Mouse (Mus musculus) liver, embryonic 14.5 days (tissue): Measurements from ENCODE around the gene Trim21.

Experiments used
- CTCF ChIP-seq: IDR thresholded peaks from 2 replicates; pipeline ENCODE4 v1.5.1; 2016; ENCODE audit warnings: antibody characterized with exemption, low read depth, control low read depth
- EP300 ChIP-seq: IDR thresholded peaks from 2 replicates; pipeline ENCODE4 v1.6.1; 2016; ENCODE audit warnings: antibody characterized with exemption, low read depth

DNA sequence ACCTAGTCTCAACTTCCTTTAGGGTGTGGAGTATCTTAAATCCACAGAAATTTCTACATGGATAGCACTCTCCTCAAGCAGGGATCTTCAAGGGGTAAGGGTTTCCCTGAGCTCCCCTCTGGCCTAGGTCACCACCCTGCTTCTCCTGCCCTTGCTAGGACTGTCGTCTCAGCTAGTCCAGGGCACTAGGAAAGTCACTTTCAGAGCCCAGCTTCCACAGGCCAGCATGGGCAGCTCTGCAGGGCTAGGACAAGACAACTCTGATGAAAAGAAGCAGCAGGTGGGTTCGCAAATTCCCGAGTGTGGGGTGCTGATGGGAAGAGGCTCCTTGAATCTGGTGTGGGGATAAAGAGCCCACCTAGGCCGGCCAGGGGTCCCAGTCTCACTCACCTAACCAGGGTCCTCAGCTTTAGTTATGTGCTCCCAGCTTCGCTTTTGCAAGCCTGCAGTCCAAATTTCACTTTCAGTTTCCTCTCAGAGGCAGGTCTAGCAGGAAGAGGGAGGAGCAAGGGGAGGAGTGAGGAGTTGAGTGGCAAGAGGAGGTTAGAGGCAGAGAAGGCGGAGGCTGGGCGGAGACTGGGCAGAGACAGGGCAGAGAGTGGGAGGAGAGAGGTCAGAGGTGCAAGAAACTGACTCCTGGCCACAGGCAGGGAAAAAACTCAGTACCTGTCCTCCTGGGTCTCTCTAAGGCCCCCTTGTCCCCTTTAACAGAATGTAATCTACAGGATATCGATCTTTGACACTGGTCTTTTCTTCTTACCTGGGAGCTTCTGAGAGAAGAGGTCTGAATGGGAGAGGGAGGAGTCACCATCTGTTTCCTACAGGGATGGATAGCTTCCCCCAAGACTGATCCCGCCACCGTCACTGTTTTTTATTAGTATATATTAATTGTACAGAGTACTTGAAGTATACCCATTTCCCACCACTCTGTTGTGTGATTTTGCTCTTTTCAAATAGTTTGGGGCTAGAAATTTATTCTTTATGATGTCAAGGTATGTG is at the start of gene Trim21:
- no peak for TF ChIP-seq EP300
- no peak for TF ChIP-seq CTCF
